Mouse (Mus musculus) lung, postnatal 0 days (tissue): ENCODE results near the gene Fkbp10.

Experiments used
- CTCF ChIP-seq: IDR thresholded peaks from 2 replicates; pipeline ENCODE4 v1.5.1; 2016; ENCODE audit warnings: antibody characterized with exemption, mild to moderate bottlenecking
- EP300 ChIP-seq: IDR thresholded peaks from 2 replicates; pipeline ENCODE4 v1.6.1; 2016; ENCODE audit warnings: antibody characterized with exemption, mild to moderate bottlenecking, control low read depth

- TF ChIP-seq CTCF: no peak
- no peak for TF ChIP-seq EP300
These were observed 5.8 kb upstream of the Fkbp10 start for GRCm38 (mm10) chr11:100409686-100410085.
